Mouse (Mus musculus) hindbrain, embryonic 12.5 days (tissue): ENCODE measurements around the gene Bicdl1. TPM values are rescaled to one million over a fixed set of nuclear protein-coding genes. Genes with fewer than 3 reads are reported as not detected.

Experiments used
- ATAC-seq: fragments of 200-750 bp; cut with Nextera tagmentation; 2 replicates; pipeline ENCODE4 v1.8.0; 2017; ENCODE audit warnings: moderate TSS enrichment; ENCODE audit not compliant: low FRiP score
- H3K27ac ChIP-seq: fragments of 300-500 bp; sonication (generic); 2 replicates; pipeline ENCODE4 v1.5.1; 2016; ENCODE audit warnings: mild to moderate bottlenecking
- H3K27me3 ChIP-seq: fragments of 300-500 bp; sonication (generic); 2 replicates; pipeline ENCODE4 v1.6.1; 2016; ENCODE audit warnings: mild to moderate bottlenecking
- H3K36me3 ChIP-seq: fragments of 300-500 bp; sonication (generic); 2 replicates; pipeline ENCODE4 v1.6.1; 2016; ENCODE audit warnings: mild to moderate bottlenecking
- H3K4me1 ChIP-seq: fragments of 300-500 bp; sonication (generic); 2 replicates; pipeline ENCODE4 v1.6.1; 2016
- H3K4me2 ChIP-seq: fragments of 300-500 bp; sonication (generic); replicated peaks from 2 replicates; pipeline ENCODE4 v1.6.1; 2016; ENCODE audit warnings: mild to moderate bottlenecking
- H3K4me3 ChIP-seq: fragments of 300-500 bp; sonication (generic); 2 replicates; pipeline ENCODE4 v1.5.1; 2016; ENCODE audit warnings: mild to moderate bottlenecking
- H3K9ac ChIP-seq: fragments of 300-500 bp; sonication (generic); 2 replicates; pipeline ENCODE4 v1.6.1; 2016; ENCODE audit warnings: mild to moderate bottlenecking, moderate library complexity
- H3K9me3 ChIP-seq: fragments of 300-500 bp; sonication (generic); replicated peaks from 2 replicates; pipeline ENCODE4 v1.6.1; 2016; ENCODE audit warnings: mild to moderate bottlenecking
- WGBS: fragments of 180-500 bp; shearing (Covaris S2); methylation state at CpG from one replicate; pipeline ENCODE4 v1.1.7; 2016; 5-methylcytosine and 5-hydroxymethylcytosine counted together
- polyA plus RNA-seq: library from polyadenylated mRNA; unstranded; fragments of >200 nt; fragmentation: Nextera tagmentation; extraction: Ambion mirVana; gene quantifications from 2 replicates; pipeline ENCODE4 v1.2.1, GENCODE M21; 2016

Bicdl1 gene
- polyA plus RNA-seq, 1 experiment from 2014 or later, result 20.8 TPM

DNA sequence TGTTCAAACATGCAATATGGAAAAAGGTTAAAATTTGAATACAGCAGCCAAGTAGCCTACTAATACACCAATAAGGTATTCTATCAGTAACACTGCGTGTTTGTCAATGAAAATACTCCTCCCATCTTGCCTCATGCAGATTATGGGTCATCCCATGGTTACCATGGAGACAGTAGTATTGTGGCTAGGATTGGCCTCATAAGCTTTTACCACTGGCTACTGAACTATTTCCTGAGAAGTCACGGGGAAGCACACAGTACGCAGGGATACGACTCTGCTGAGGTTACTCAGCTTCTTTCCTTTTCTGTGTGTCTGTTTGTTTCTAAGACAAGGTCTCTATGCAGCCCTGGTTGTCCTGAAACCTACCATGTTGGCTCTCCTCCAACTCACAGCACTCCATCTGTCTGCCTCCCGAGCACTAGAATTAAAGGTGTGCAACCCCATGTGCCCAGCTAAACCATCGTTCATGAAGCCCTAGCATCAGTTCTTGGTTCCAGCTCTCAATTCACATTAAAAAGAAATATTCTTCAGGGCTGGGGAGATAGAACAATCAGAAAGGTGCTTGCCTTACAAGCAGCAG lies 36.1 kb downstream of the Bicdl1 start:
- Histone ChIP-seq H3K27me3 (no peaks in the 10 kb centered on the region), H3K9ac (no peak overlapping the region), H3K4me1 (peaks cover 19% of the 10 kb centered on the region), H3K4me3 (no peak overlapping the region), H3K9me3 (no peaks in the 10 kb centered on the region), H3K36me3 (no peaks in the 10 kb centered on the region), H3K4me2 (no peak overlapping the region), H3K27ac (no peak overlapping the region; the same call in 1 of the 2 replicates)
- ATAC-seq, result no peak
- WGBS, result 76% methylated on average over 6 of the region's 6 CpGs

DNA sequence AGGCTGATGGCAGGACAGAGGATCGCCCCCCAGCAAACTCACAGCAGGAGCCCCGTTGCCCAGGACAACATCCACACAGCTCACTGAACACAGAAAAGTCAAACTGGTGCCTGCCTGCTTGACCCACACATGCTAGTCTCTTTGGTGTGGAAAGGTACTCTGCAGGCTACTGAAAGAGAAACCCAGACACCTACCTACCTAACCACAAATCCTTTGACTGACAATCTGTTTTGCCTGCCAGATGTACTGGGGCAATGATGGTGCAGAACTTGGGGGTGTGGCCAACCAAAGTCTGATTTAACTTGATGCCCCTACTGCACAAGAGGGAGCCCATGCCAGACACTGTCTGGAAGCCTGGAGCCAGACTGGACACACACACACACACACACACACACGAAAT lies 38.1 kb downstream of the Bicdl1 start:
- H3K36me3 ChIP-seq, result no peaks in the 10 kb centered on the region

DNA sequence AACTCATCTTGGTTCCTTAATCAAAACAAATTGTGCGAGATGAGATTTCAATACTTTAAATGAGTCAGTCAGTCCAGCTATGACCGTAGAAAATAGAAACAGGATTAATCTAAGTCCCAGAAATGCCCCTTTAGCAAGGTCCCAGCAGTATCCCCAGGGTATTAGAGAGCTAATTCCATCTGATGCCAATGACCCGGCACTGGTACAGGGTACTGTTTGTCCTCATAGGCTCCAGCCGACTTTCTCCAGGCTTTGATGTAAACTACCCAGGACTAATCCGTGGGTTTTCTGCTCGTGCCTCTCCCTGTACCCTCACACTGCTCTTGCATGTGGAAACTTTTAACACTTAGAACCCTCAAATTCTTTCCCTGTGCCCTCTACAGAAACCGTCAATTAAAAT lies 44.7 kb downstream of the Bicdl1 start:
- WGBS, result 60% methylated on average over 7 of the region's 7 CpGs

More for the DNA sequence above, 38.1 kb downstream of the Bicdl1 start:
- WGBS, result 48% methylated on average over 3 of the region's 3 CpGs
- no peaks in the 10 kb centered on the region for H3K9me3 ChIP-seq
- no peak overlapping the region for H3K9ac ChIP-seq
- peaks cover 19% of the 10 kb centered on the region for H3K4me1 ChIP-seq
- no peak overlapping the region for H3K27ac ChIP-seq
- no peak overlapping the region for H3K4me2 ChIP-seq
- H3K4me3 ChIP-seq, result no peak overlapping the region
- ATAC-seq, result no peak
- H3K27me3 ChIP-seq, result no peaks in the 10 kb centered on the region

DNA sequence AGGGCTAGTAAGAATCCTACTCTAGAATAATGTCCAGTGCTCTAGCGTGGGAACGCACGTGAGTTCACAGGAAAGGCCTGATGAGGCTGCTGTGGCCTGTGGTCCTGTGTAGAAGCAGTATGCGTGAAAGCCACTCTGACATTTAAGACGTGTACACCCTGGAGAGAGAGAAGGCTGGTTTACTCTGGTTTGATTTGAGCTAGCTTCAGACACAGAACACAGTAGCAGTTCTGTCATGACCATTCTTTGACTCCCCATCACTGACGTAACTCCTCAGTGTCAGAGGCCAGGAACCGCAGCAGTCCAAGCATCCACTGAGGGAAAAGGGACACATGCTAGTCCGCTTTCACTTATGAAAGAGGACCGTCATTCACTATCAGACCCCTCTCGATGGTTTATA lies 46.3 kb downstream of the Bicdl1 start:
- no peak for ATAC-seq
- Histone ChIP-seq H3K4me3 (no peak overlapping the region), H3K9me3 (no peaks in the 10 kb centered on the region), H3K27me3 (no peaks in the 10 kb centered on the region), H3K4me2 (no peak overlapping the region), H3K27ac (no peak overlapping the region), H3K9ac (no peak overlapping the region), H3K36me3 (no peaks in the 10 kb centered on the region), H3K4me1 (peaks cover 2% of the 10 kb centered on the region; the same call in 1 of the 2 replicates)
- WGBS, result 85% methylated on average over 10 of the region's 10 CpGs

More for the DNA sequence above, 44.7 kb downstream of the Bicdl1 start:
- Histone ChIP-seq H3K4me2 (no peak overlapping the region), H3K9ac (no peak overlapping the region), H3K4me1 (peaks cover 2% of the 10 kb centered on the region; the same call in 1 of the 2 replicates), H3K27me3 (no peaks in the 10 kb centered on the region), H3K9me3 (no peaks in the 10 kb centered on the region), H3K36me3 (no peaks in the 10 kb centered on the region), H3K27ac (no peak overlapping the region), H3K4me3 (no peak overlapping the region)
- ATAC-seq, result no peak

DNA sequence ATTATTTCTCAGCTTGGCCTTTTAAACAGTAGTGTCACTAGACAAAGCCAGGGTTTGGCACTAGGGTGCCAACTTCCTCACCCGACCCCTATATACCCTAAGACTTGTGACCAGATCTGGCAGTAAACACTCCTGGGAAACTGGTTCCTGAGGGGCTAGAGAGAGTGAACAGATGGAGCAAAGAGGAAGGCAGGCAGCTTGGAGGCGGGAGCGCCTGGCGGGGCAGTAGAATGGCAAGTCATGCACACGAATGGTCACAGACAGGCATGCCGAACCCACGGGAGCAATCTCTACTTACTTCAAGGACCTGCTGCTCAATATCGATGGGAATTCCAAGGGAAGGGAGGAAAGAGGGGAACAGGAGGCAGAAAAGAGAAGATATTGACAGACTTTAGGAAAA lies 59.6 kb downstream of the Bicdl1 start:
- Histone ChIP-seq H3K9ac (no peak overlapping the region), H3K9me3 (no peaks in the 10 kb centered on the region), H3K36me3 (no peaks in the 10 kb centered on the region), H3K27me3 (no peaks in the 10 kb centered on the region), H3K4me3 (no peak overlapping the region), H3K4me1 (0 out of 2 replicates have a peak, but pooled peaks cover 3% of the 10 kb centered on the region), H3K4me2 (no peak overlapping the region), H3K27ac (no peak overlapping the region)
- no peak for ATAC-seq
- 75% methylated on average over 8 of the region's 8 CpGs for WGBS

DNA sequence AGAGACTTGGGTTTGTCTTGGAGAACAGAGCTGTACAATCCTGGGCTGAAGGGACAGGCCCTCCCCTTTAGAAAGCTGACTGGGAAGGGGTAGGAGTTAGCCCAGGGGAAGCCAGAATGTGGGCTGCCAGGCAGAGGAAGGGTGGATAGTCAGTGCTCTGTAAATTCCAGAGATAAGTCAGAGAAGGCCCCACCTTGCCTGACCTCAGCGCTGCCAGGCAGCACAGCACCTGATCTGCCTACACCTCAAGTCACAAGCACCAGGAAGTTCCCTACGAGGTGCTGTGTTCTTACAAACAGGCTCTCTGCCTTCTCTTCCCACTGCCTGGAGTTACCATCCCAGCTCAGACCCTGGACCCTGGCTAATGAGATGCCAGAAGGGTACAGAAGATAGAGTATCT lies 61.0 kb downstream of the Bicdl1 start:
- Histone ChIP-seq H3K27ac (no peak overlapping the region), H3K27me3 (no peaks in the 10 kb centered on the region), H3K4me2 (no peak overlapping the region), H3K4me3 (no peak overlapping the region), H3K4me1 (0 out of 2 replicates have a peak, but pooled peaks cover 3% of the 10 kb centered on the region), H3K36me3 (no peaks in the 10 kb centered on the region), H3K9ac (no peak overlapping the region), H3K9me3 (no peaks in the 10 kb centered on the region)
- 73% methylated on average over 2 of the region's 2 CpGs for WGBS
- no peak for ATAC-seq

- Histone ChIP-seq H3K9ac (no peak overlapping the region), H3K4me1 (0 out of 2 replicates have a peak, but pooled peaks cover 3% of the 10 kb centered on the region), H3K4me3 (no peak overlapping the region), H3K27me3 (no peaks in the 10 kb centered on the region), H3K4me2 (no peak overlapping the region), H3K9me3 (no peaks in the 10 kb centered on the region), H3K27ac (no peak overlapping the region), H3K36me3 (no peaks in the 10 kb centered on the region)
- WGBS, result 91% methylated on average over 11 of the region's 11 CpGs
- ATAC-seq, result no peak
Observed at GRCm38 (mm10) chr5:115669974-115670373, 61.4 kb downstream of the Bicdl1 start.

DNA sequence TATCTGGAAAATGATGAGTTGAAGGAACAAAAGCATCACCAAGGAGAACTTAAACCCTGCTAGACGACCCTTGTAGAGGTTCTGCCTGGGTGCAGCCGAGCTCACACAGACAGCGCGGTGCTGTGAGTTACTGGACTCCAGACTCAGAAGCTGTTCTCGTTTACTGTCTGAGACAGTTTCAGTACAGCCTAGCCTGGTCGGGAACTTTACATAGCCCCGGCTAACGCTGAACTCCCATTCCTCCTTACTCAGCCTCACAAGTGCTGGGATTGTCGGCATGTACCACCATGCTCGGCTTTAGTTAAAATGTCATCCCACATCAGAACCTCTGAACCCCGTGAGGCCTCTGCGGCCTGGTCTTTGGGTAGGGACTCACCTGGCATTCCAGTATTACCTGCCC lies 62.4 kb downstream of the Bicdl1 start:
- H3K4me1 ChIP-seq, result 0 out of 2 replicates have a peak, but pooled peaks cover 3% of the 10 kb centered on the region
- no peak overlapping the region for H3K4me3 ChIP-seq
- H3K36me3 ChIP-seq, result no peaks in the 10 kb centered on the region
- H3K4me2 ChIP-seq, result no peak overlapping the region
- no peak overlapping the region for H3K9ac ChIP-seq
- no peaks in the 10 kb centered on the region for H3K27me3 ChIP-seq
- H3K9me3 ChIP-seq, result no peaks in the 10 kb centered on the region
- 83% methylated on average over 12 of the region's 12 CpGs for WGBS
- no peak for ATAC-seq
- H3K27ac ChIP-seq, result no peak overlapping the region

- 25% methylated on average over 7 of the region's 7 CpGs for WGBS
- no peak for ATAC-seq
- no peaks in the 10 kb centered on the region for H3K9me3 ChIP-seq
Observed at GRCm38 (mm10) chr5:115667894-115668293, 63.5 kb downstream of the Bicdl1 start.

GRCm38 (mm10) chr5:115667210-115667609 lies 64.2 kb downstream of the Bicdl1 start:
- H3K4me2 ChIP-seq, result no peak overlapping the region
- H3K27me3 ChIP-seq, result no peaks in the 10 kb centered on the region
- ATAC-seq, result no peak
- peaks cover 4% of the 10 kb centered on the region; the same call in 1 of the 2 replicates for H3K36me3 ChIP-seq
- no peak overlapping the region for H3K9ac ChIP-seq
- H3K9me3 ChIP-seq, result no peaks in the 10 kb centered on the region
- WGBS, result 79% methylated on average over 8 of the region's 8 CpGs
- no peak overlapping the region for H3K27ac ChIP-seq
- 0 out of 2 replicates have a peak, but pooled peaks cover 3% of the 10 kb centered on the region for H3K4me1 ChIP-seq
- no peak overlapping the region for H3K4me3 ChIP-seq

More at GRCm38 (mm10) chr5:115667894-115668293, 63.5 kb downstream of the Bicdl1 start:
- H3K36me3 ChIP-seq, result no peaks in the 10 kb centered on the region
- 0 out of 2 replicates have a peak, but pooled peaks cover 3% of the 10 kb centered on the region for H3K4me1 ChIP-seq
- no peak overlapping the region for H3K4me2 ChIP-seq
- no peaks in the 10 kb centered on the region for H3K27me3 ChIP-seq
- no peak overlapping the region for H3K4me3 ChIP-seq
- H3K9ac ChIP-seq, result no peak overlapping the region
- no peak overlapping the region for H3K27ac ChIP-seq

GRCm38 (mm10) chr5:115666366-115667065 lies 64.9 kb downstream of the Bicdl1 start:
- no peaks in the 10 kb centered on the region for H3K27me3 ChIP-seq
- H3K36me3 ChIP-seq, result peaks cover 5% of the 10 kb centered on the region; the same call in 1 of the 2 replicates
- no peak overlapping the region for H3K4me2 ChIP-seq
- no peak overlapping the region for H3K9ac ChIP-seq
- no peak for ATAC-seq
- WGBS, result 67% methylated on average over 8 of the region's 8 CpGs
- no peak overlapping the region for H3K27ac ChIP-seq
- no peak overlapping the region for H3K4me3 ChIP-seq
- 0 out of 2 replicates have a peak, but pooled peaks cover 3% of the 10 kb centered on the region for H3K4me1 ChIP-seq
- H3K9me3 ChIP-seq, result no peaks in the 10 kb centered on the region

DNA sequence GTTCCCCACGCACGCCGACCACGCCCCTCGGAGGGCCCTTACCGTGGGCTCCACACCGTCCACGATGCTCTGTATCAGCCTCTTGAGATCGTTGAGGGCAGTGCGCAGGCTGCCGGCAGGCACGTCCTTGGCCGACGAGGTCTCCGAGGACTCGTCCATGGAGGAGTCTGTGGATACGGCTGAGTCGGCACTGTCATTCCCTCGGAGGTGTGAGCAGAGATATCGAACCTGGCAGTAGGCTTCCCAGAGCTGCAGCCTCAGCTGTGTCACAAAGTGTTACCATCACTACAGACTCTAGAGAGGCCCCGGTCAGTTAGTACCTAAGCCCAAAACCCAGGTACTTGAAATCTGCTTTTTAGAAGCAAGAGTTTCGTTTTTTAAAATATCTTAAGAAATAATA lies 68.8 kb downstream of the Bicdl1 start:
- Histone ChIP-seq H3K27ac (no peak overlapping the region), H3K36me3 (peaks cover 5% of the 10 kb centered on the region; the same call in 1 of the 2 replicates), H3K27me3 (no peaks in the 10 kb centered on the region), H3K9ac (no peak overlapping the region), H3K4me1 (no peaks in the 10 kb centered on the region), H3K4me2 (no peak overlapping the region), H3K4me3 (no peak overlapping the region), H3K9me3 (no peaks in the 10 kb centered on the region)
- WGBS, result 82% methylated on average over 22 of the region's 22 CpGs
- no peak for ATAC-seq
